Mouse (Mus musculus) liver, embryonic 14.5 days (tissue): ENCODE measurements around the gene Gm43638.

ENCODE experiments used
- CTCF ChIP-seq: IDR thresholded peaks from 2 replicates; pipeline ENCODE4 v1.5.1; 2016; ENCODE audit warnings: antibody characterized with exemption, low read depth, control low read depth
- EP300 ChIP-seq: IDR thresholded peaks from 2 replicates; pipeline ENCODE4 v1.6.1; 2016; ENCODE audit warnings: antibody characterized with exemption, low read depth

DNA sequence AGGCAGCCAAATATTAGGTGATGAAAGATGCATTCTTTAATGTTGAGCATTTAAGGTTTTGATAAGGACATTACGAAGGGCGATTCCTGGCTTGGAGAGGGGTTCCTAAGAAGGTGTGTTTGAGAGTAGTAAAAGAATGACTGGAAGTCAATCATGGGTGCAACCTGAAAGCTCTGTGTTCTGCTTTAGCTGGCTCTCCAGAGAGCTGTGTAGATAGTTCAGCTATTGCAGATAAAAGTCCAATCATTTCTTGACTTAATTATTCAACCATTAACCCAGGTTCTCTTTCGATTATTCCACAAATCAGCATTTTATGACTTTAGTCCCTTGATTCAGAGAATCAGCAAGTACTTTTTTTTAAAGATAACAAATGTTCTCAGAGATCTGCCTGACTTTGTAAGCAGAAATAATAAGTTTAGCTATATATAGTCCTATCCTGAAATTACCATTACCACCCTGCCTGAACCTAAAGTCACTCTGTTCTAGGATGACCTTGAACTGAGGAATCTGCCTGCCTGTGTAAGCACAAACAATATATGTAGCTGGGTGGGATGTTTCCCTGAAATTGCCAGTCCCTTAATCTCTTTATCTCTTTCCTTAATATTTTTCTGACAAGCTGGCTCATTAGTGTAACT lies 30.3 kb downstream of the Gm43638 start:
- TF ChIP-seq EP300 (no peak), CTCF (no peak)
